Comparison of ENCODE assay signal across 33 mouse cellular contexts in the genomic region with DNA sequence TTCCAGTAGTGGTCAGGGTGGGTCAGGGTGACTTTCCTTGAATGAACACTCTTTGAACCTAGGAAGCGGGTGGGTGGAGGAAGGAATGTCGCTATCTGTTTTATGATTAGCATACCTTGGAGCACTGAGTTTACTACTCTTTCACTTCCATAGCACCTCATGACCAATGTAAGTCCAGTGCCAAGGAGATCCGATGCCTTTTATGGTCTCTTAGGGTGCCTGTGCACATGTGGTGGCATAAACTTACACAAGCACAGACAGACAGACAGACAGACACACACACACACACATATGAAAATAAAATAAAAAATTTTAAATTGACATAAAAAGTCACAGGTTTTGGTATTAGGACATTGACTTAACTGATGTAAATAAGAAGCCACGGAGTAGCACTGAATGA.
"Had no signal": no experiment of that assay in that cellular context is flagged by ENCODE, and none has a peak within 500 bp of the region (broad histone marks: within the 10 kb centered on the region; RNA-seq: fewer than 3 reads in every experiment).

No protein-coding gene starts in this region.

- H3K4me3 ChIP-seq: heart, embryonic 10.5 days; heart, embryonic 12.5 days; heart, embryonic 13.5 days; heart, embryonic 15.5 days; hindbrain, embryonic 10.5 days; hindbrain, embryonic 12.5 days; hindbrain, embryonic 13.5 days; hindbrain, embryonic 15.5 days; kidney, embryonic 15.5 days; layer of hippocampus, adult 2 months; left cerebral cortex, adult 2 months had no signal

- H3K27me3 ChIP-seq: heart, embryonic 12.5 days; heart, embryonic 13.5 days; heart, embryonic 15.5 days; hindbrain, embryonic 12.5 days; hindbrain, embryonic 13.5 days; hindbrain, embryonic 15.5 days had no signal

- H3K9ac ChIP-seq: heart, embryonic 12.5 days; heart, embryonic 13.5 days; heart, embryonic 15.5 days; hindbrain, embryonic 12.5 days; hindbrain, embryonic 13.5 days; hindbrain, embryonic 14.5 days; hindbrain, embryonic 15.5 days; kidney, embryonic 15.5 days had no signal

- H3K9me3 ChIP-seq: heart, embryonic 10.5 days; heart, embryonic 12.5 days; heart, embryonic 13.5 days; heart, embryonic 15.5 days; hindbrain, embryonic 10.5 days; hindbrain, embryonic 12.5 days; hindbrain, embryonic 13.5 days; hindbrain, embryonic 15.5 days; kidney, embryonic 15.5 days had no signal

- H3K36me3 ChIP-seq: heart, embryonic 10.5 days; heart, embryonic 12.5 days; heart, embryonic 13.5 days; heart, embryonic 15.5 days; hindbrain, embryonic 10.5 days; hindbrain, embryonic 12.5 days; hindbrain, embryonic 13.5 days; hindbrain, embryonic 15.5 days; kidney, embryonic 15.5 days had no signal

- H3K4me2 ChIP-seq: heart, embryonic 11.5 days; heart, embryonic 12.5 days; heart, embryonic 13.5 days; heart, embryonic 15.5 days; hindbrain, embryonic 12.5 days; hindbrain, embryonic 13.5 days; hindbrain, embryonic 14.5 days; hindbrain, embryonic 15.5 days; kidney, embryonic 15.5 days had no signal

- H3K27ac ChIP-seq: heart, embryonic 10.5 days; heart, embryonic 13.5 days; heart, embryonic 15.5 days; hindbrain, embryonic 10.5 days; hindbrain, embryonic 12.5 days; hindbrain, embryonic 13.5 days; hindbrain, embryonic 14.5 days; hindbrain, embryonic 15.5 days; hindbrain, postnatal 0 days; kidney, embryonic 15.5 days; kidney, postnatal 0 days; layer of hippocampus, adult 2 months; left cerebral cortex, adult 2 months had no signal

- DNase-seq: heart, postnatal 10 days; heart, postnatal 14 days; heart, postnatal 36 days; heart, postnatal 4 days; kidney, adult 11 months; kidney, adult 18-20 months; kidney, adult 2 months; kidney, adult 8-10 months; kidney, adult 9 months; kidney, postnatal 10 days; kidney, postnatal 14 days; kidney, postnatal 25 days; kidney, postnatal 36 days; kidney, postnatal 4 days; layer of hippocampus, adult 9-11 months; layer of hippocampus, postnatal 36 days had no signal

- ATAC-seq: hindbrain, embryonic 16.5 days; hindbrain, postnatal 0 days; inflammation-experienced regulatory T-cells, adult 6 months had no signal
